Mouse (Mus musculus) heart, embryonic 13.5 days (tissue): ENCODE results near the gene Olfr791. TPM values are rescaled to one million over a fixed set of nuclear protein-coding genes. Genes with fewer than 3 reads are reported as not detected.

Experiments used
- ATAC-seq: fragments of 200-750 bp; cut with Nextera tagmentation; 2 replicates; pipeline ENCODE4 v1.8.0; 2017; ENCODE audit warnings: moderate TSS enrichment; ENCODE audit not compliant: insufficient number of reproducible peaks, low FRiP score, low TSS enrichment; ENCODE audit errors: extremely low read depth
- H3K27ac ChIP-seq: fragments of 300-500 bp; sonication (generic); replicated peaks from 2 replicates; pipeline ENCODE4 v1.5.1; 2015; ENCODE audit warnings: moderate library complexity, mild to moderate bottlenecking, inconsistent platforms
- H3K27me3 ChIP-seq: fragments of 300-500 bp; sonication (generic); replicated peaks from 2 replicates; pipeline ENCODE4 v1.6.1; 2015; ENCODE audit warnings: mild to moderate bottlenecking, inconsistent platforms
- H3K36me3 ChIP-seq: fragments of 300-500 bp; sonication (generic); 2 replicates; pipeline ENCODE4 v1.6.1; 2015; ENCODE audit warnings: mild to moderate bottlenecking, inconsistent platforms
- H3K4me1 ChIP-seq: fragments of 300-500 bp; sonication (generic); 2 replicates; pipeline ENCODE4 v1.6.1; 2015; ENCODE audit warnings: inconsistent platforms
- H3K4me2 ChIP-seq: fragments of 300-500 bp; sonication (generic); 2 replicates; pipeline ENCODE4 v1.6.1; 2015; ENCODE audit warnings: inconsistent platforms, mild to moderate bottlenecking, moderate library complexity
- H3K4me3 ChIP-seq: fragments of 300-500 bp; sonication (generic); 2 replicates; pipeline ENCODE4 v1.5.1; 2015; ENCODE audit warnings: moderate library complexity, mild to moderate bottlenecking, inconsistent platforms
- H3K9ac ChIP-seq: fragments of 300-500 bp; sonication (generic); 2 replicates; pipeline ENCODE4 v1.6.1; 2015; ENCODE audit warnings: inconsistent platforms, mild to moderate bottlenecking, moderate library complexity
- H3K9me3 ChIP-seq: fragments of 300-500 bp; sonication (generic); 2 replicates; pipeline ENCODE4 v1.6.1; 2016; ENCODE audit warnings: inconsistent platforms
- WGBS: fragments of 180-500 bp; shearing (Covaris S2); methylation state at CpG from one replicate; pipeline ENCODE4 v1.1.7; 2015; ENCODE audit warnings: mixed read lengths; 5-methylcytosine and 5-hydroxymethylcytosine counted together
- polyA plus RNA-seq: library from polyadenylated mRNA; unstranded; fragments of >200 nt; fragmentation: Nextera tagmentation; extraction: Ambion mirVana; gene quantifications from 2 replicates; pipeline ENCODE4 v1.2.1, GENCODE M21; 2015

Olfr791 gene
- polyA plus RNA-seq = not detected in 2 replicates

- no peaks in the 10 kb centered on the region for H3K36me3 ChIP-seq
- WGBS = 58% methylated on average over 3 of the region's 3 CpGs
- no peak for ATAC-seq
- H3K4me2 ChIP-seq = no peak within 1 kb of the TSS
- no peak within 1 kb of the TSS for H3K4me3 ChIP-seq
- H3K27me3 ChIP-seq = no peaks in the 10 kb centered on the region
- no peak within 1 kb of the TSS for H3K9ac ChIP-seq
- no peaks in the 10 kb centered on the region for H3K4me1 ChIP-seq
- no peaks in the 10 kb centered on the region for H3K9me3 ChIP-seq
- no peak within 1 kb of the TSS for H3K27ac ChIP-seq
Observed at GRCm38 (mm10) chr10:129521492-129521891, at the start of gene Olfr791. Gene Olfr791, plus strand, starts transcription at chr10:129521792.

- no peaks in the 10 kb centered on the region for H3K27me3 ChIP-seq
- H3K4me1 ChIP-seq = no peaks in the 10 kb centered on the region
- 58% methylated on average over 2 of the region's 2 CpGs for WGBS
Observed at GRCm38 (mm10) chr10:129473256-129473655, 48.3 kb upstream of the Olfr791 start.

GRCm38 (mm10) chr10:129473723-129474122, 47.9 kb upstream of the Olfr791 start:
- no peaks in the 10 kb centered on the region for H3K9me3 ChIP-seq
- H3K4me3 ChIP-seq = no peak overlapping the region
- no peak overlapping the region for H3K4me2 ChIP-seq
- no peak overlapping the region for H3K9ac ChIP-seq
- no peaks in the 10 kb centered on the region for H3K4me1 ChIP-seq
- no peak overlapping the region for H3K27ac ChIP-seq
- no peak for ATAC-seq
- H3K27me3 ChIP-seq = no peaks in the 10 kb centered on the region
- no peaks in the 10 kb centered on the region for H3K36me3 ChIP-seq

More at GRCm38 (mm10) chr10:129473256-129473655, 48.3 kb upstream of the Olfr791 start:
- no peaks in the 10 kb centered on the region for H3K36me3 ChIP-seq
- no peak overlapping the region for H3K9ac ChIP-seq
- H3K4me3 ChIP-seq = no peak overlapping the region
- H3K9me3 ChIP-seq = no peaks in the 10 kb centered on the region
- H3K4me2 ChIP-seq = no peak overlapping the region
- no peak overlapping the region for H3K27ac ChIP-seq
- no peak for ATAC-seq

- no peaks in the 10 kb centered on the region for H3K27me3 ChIP-seq
- no peaks in the 10 kb centered on the region for H3K36me3 ChIP-seq
- no peak within 1 kb of the TSS for H3K27ac ChIP-seq
- no peaks in the 10 kb centered on the region for H3K9me3 ChIP-seq
- H3K4me1 ChIP-seq = no peaks in the 10 kb centered on the region
- H3K4me2 ChIP-seq = no peak within 1 kb of the TSS
- H3K4me3 ChIP-seq = no peak within 1 kb of the TSS
- WGBS = 40% methylated on average over 2 of the region's 2 CpGs
- no peak for ATAC-seq
- no peak within 1 kb of the TSS for H3K9ac ChIP-seq
Observed at GRCm38 (mm10) chr10:129484452-129484851, 37.1 kb upstream of the Olfr791 start, which contains the start of gene Olfr789. Gene Olfr789, plus strand, starts transcription at chr10:129484752.

GRCm38 (mm10) chr10:129490101-129490500, 31.5 kb upstream of the Olfr791 start:
- Histone ChIP-seq H3K9me3 (no peaks in the 10 kb centered on the region), H3K36me3 (no peaks in the 10 kb centered on the region), H3K9ac (no peak overlapping the region), H3K27ac (no peak overlapping the region), H3K4me2 (no peak overlapping the region), H3K27me3 (no peaks in the 10 kb centered on the region), H3K4me3 (no peak overlapping the region), H3K4me1 (no peaks in the 10 kb centered on the region)
- WGBS = 64% methylated on average over 2 of the region's 2 CpGs
- ATAC-seq = no peak

GRCm38 (mm10) chr10:129498192-129498591, 23.4 kb upstream of the Olfr791 start, which contains the start of gene Olfr790:
Gene Olfr790, plus strand, starts transcription at chr10:129498492.
- no peaks in the 10 kb centered on the region for H3K27me3 ChIP-seq
- ATAC-seq = no peak
- no peak within 1 kb of the TSS for H3K4me3 ChIP-seq
- no peak within 1 kb of the TSS for H3K27ac ChIP-seq
- H3K9ac ChIP-seq = no peak within 1 kb of the TSS
- H3K9me3 ChIP-seq = no peaks in the 10 kb centered on the region
- H3K36me3 ChIP-seq = no peaks in the 10 kb centered on the region
- H3K4me2 ChIP-seq = no peak within 1 kb of the TSS
- H3K4me1 ChIP-seq = no peaks in the 10 kb centered on the region

- no peak within 1 kb of the TSS for H3K4me3 ChIP-seq
- no peak within 1 kb of the TSS for H3K27ac ChIP-seq
- H3K4me2 ChIP-seq = no peak within 1 kb of the TSS
- H3K36me3 ChIP-seq = no peaks in the 10 kb centered on the region
- no peaks in the 10 kb centered on the region for H3K4me1 ChIP-seq
- H3K9me3 ChIP-seq = peaks cover 10% of the 10 kb centered on the region
- 60% methylated on average over 1 of the region's 1 CpGs for WGBS
- H3K27me3 ChIP-seq = no peaks in the 10 kb centered on the region
- no peak within 1 kb of the TSS for H3K9ac ChIP-seq
- ATAC-seq = no peak
Observed at GRCm38 (mm10) chr10:129538862-129539261, 17.3 kb downstream of the Olfr791 start, which contains the start of gene Olfr792. Gene Olfr792, plus strand, starts transcription at chr10:129539162.

- H3K4me3 ChIP-seq = no peak overlapping the region
- H3K9me3 ChIP-seq = peaks cover 7% of the 10 kb centered on the region
- no peaks in the 10 kb centered on the region for H3K4me1 ChIP-seq
- H3K36me3 ChIP-seq = no peaks in the 10 kb centered on the region
- no peak overlapping the region for H3K9ac ChIP-seq
- no peaks in the 10 kb centered on the region for H3K27me3 ChIP-seq
- 41% methylated on average over 1 of the region's 1 CpGs for WGBS
- no peak overlapping the region for H3K4me2 ChIP-seq
- no peak overlapping the region for H3K27ac ChIP-seq
- ATAC-seq = no peak
Observed at GRCm38 (mm10) chr10:129549354-129549753, 27.8 kb downstream of the Olfr791 start.

GRCm38 (mm10) chr10:129567355-129567754, 45.8 kb downstream of the Olfr791 start, which contains the start of gene Olfr794:
Gene Olfr794, plus strand, starts transcription at chr10:129567655.
- 65% methylated on average over 2 of the region's 2 CpGs for WGBS
- no peak within 1 kb of the TSS for H3K4me3 ChIP-seq
- no peaks in the 10 kb centered on the region for H3K9me3 ChIP-seq
- no peaks in the 10 kb centered on the region for H3K4me1 ChIP-seq
- H3K27me3 ChIP-seq = no peaks in the 10 kb centered on the region
- no peak within 1 kb of the TSS for H3K27ac ChIP-seq
- H3K36me3 ChIP-seq = no peaks in the 10 kb centered on the region
- H3K9ac ChIP-seq = no peak within 1 kb of the TSS
- no peak for ATAC-seq
- no peak within 1 kb of the TSS for H3K4me2 ChIP-seq

- Histone ChIP-seq H3K27ac (no peak overlapping the region), H3K9me3 (no peaks in the 10 kb centered on the region), H3K9ac (no peak overlapping the region), H3K4me3 (no peak overlapping the region), H3K27me3 (no peaks in the 10 kb centered on the region), H3K4me2 (no peak overlapping the region), H3K36me3 (no peaks in the 10 kb centered on the region), H3K4me1 (no peaks in the 10 kb centered on the region)
- 57% methylated on average over 1 of the region's 1 CpGs for WGBS
- ATAC-seq = no peak
Observed at GRCm38 (mm10) chr10:129577066-129577465, 55.5 kb downstream of the Olfr791 start.
